Mouse (Mus musculus) WW6 (cell line): ENCODE measurements around the gene Scn7a.

Experiments
- DNase-seq: peaks from one replicate; pipeline ENCODE4 v3.0.0-alpha.2; 2013; ENCODE audit warnings: low read depth, low spot score

The Scn7a gene

DNA sequence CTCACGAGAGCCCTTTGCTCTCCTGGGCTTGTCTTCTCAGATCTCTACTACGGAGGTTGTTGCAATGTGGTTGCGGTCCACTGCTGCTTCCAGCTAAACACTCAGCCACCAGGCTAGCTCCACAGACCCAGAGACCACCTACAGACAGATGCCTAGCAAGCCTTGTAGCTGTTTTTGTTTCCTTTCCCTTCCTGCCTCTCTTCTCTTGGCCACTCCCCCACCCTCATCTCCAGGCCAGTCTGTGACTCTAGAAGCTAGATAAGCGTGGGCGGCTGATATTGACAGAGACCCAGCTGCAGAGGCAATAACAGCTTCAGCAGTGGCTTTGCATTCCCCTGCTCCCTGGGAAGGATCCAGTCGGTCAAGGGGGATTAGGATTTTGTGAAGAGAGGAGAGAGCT, at the start of gene Scn7a:
Gene Scn7a (minus strand): TSS at position 150 of the 400 bp plus-strand sequence.
- no peak for DNase-seq

DNA sequence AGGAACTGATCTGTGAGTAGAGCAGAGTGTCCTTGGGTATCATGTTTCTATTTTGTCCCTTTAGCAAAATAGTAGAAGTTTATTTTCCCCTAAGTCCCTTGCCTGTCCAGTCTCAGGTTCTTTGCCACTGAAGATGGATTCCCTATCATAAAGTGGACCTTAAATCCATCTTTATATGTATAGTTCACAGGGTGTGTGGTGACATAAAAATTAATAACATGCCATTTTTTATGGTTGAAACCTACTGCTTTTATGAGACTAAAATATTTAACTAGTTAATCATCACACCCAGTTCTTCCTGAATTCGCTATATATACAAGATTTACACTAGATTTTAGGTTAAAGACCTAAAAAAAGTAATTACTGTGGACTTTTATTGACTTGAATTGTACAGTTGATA, 43.0 kb upstream of the Scn7a start:
- DNase-seq = no peak

DNA sequence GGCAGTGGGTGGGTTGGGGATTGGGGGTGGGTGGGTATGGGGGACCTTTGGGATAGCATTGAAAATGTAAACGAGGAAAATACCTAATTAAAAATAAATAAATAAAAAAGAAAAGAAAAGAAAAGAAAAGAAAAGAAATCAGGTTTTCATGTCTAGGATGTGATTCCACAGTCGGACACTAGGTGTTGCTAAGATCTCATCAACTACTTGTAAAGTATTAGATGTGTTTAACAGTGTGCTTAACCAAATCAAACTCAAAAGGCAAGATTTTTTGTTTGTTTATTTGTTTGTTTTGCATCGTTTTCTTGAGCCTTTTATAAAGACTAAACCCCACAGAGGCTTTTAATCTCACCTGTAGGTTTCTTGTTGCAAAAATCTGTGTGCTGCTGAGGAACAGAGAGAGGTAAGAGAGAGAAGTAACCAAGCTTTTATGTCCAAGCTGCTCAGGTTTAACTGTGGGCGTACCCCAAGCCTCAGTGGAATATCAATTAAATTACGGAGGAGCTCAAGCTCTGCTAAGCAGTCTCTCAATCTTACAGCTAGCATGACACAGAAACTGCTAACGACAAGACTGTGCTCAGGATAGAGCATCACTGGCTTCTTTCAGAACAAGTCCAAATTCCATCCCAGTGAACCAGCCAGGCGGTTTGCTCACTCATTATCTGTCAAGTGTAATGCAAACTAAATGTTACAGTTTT, 35.3 kb upstream of the Scn7a start:
- DNase-seq = no peak

DNA sequence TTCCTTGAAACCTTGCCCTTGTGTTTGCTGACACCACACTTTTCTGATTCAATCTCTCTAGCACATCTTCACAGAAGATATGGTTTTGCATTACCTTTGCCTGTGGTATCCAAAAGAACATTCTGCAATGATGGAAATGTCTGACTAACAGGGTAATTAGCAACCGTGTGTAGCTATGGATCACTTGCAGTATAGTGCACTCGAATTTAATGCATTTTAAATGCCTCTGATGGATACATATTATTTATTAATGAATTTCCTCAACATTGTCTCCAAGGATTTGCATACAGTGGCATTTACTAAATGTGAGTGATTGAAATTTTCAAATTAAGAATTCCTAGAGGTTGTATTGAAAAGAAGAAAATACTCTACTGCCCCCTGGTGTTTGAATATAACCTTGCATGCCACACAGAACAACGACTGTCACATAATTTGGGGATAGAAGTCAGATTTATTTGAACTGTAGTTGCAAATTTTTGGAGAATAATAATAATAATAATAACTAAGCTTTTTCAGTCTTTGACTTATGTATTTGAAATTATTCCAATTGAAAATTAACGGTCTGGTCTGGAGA, 15.0 kb upstream of the Scn7a start:
- DNase-seq = no peak

DNA sequence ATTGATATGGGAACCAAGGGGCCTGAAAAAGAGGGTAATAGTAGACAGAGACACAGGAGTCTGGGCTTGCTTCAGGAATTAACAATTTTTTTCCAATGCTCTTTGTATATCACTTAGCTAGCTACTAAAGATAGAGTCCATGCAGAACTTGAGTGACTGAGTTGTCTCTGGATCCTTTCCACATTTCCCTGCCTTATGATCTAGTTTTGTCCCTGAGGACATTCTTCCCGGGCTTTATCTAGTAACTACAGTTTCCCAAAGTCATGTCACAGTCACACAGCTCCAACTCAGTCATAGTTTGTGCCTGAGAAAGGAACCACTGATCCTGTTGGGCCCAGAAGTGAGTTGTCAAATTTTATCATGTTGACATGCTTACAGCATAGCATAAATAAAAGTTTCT, 12.8 kb upstream of the Scn7a start:
- DNase-seq = no peak

DNA sequence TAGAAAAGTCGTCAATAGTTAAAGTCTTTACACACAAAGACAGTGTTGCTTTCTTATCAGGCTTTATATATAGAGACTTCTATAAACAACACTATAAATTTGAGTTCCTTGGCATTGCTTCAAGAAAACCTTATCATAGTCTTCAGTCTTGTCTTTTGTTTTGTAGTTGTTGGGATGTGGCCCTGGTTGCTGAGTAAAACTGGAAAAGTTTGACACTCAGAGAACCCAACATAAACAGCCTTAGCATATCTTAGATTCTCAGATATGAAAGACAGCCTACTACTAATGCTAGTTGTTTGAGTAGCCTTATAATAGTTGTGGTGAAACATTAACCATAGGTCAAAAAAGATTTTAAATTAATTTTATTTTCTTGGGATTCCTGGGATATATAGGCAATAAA, 6.9 kb upstream of the Scn7a start:
- no peak for DNase-seq

DNA sequence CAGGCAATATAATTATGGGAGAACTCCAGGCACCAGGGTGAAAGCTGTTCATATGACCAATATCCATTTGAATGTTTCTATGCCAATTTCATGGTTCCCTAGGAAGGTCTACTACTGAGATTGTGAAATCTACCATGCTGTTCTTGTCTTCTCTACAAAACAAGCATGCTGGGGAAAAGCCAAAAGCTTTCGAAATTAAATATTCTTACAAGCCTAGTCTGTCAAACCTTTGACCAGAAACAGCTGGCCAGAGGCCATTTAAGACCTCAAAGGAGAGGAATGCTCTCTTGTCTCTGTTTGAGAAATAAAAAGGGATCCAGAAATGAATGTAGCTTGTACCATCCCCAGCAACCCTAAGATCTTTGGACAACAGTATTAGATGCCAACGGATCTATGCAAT, 3.8 kb downstream of the Scn7a start:
- DNase-seq = no peak

DNA sequence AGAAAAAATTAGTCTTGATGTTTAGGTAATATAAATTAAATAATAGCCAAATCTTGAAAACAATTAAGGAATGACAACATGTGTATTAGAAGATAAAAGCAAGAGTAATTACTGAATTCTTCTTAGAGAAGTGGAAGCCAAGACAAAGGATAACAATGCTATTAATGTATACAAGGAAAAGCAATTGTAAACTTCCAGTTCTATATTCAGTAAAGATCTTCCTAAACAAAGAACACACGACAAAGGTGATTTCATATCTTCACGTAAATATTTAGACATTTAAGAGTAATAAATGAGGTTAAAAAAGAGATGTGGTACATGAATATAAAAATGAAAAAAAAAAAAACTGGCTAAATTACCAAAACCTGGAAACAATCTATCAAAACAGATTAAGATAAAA, 16.7 kb downstream of the Scn7a start:
- no peak for DNase-seq

DNA sequence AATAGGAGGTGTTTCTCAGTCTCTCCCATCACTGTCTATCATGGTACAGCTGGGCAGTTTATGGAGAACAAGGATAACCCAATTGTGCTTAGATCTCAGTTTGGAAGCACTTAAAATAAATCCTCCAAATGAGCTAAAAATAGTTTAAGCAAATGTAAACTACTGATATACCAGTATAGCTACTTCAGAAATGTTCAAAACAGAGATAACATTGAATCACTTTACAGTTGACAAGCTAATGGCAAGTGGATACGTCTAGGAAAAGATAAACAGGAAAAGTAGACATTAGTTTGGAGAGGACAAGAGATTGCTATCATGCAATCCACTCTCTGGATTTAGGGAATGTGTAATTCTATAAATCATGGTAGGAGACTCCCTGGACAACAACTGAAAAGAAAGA, 19.5 kb downstream of the Scn7a start:
- no peak for DNase-seq

DNA sequence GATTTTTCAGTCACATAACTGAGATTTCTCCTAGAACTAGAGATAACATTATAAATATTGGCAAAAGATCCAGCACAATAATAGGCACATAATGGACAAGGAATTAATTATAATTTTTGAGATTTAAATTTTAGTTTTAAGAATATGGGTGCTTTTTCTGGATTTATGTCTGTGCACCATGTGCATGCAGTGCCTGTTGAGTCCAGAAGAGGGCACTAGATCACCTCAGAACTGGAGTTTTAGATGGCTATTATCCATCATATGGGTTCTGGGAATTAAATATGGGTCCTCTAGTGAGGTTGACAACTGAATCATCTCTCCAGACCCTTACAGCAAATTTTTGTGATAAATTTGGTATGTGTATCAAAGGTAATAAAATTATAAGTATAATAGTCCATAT, 21.8 kb downstream of the Scn7a start:
- no peak for DNase-seq

DNA sequence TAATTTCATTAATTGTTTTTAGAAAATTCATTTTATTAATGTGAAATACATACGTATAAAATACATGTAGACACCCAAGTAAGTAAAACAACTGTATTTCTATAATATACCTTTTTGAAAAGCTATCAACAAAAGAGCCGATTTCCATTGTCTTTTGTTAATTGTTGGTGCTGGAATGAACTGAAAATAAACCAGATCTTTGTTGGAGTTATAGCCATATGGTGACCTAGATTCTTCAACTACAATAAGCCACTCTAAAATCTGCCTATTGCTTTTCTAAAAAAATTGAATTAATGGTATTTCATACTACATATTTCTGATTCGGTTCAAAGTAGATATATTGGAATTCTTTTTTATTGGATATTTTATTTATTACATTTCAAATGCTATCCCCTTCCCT, 56.7 kb downstream of the Scn7a start:
- DNase-seq = no peak

DNA sequence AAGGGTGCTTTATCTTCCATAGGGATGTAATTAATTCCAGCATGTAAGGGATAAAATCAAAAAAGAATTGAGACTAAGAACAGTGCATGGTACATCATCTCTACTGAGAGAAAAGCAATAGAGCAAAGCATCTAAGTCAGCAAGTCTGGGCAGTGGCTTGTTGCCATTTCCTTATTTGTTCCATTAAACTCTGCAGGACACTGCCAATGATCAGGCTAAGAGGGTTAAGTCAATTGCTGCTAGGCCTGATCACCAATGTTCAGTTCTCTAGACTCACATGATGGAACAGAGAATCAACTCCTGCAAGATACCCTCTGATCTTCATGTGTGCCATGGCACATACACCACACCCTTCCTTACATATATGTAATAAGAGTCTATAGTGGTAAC, 57.1 kb downstream of the Scn7a start:
- no peak for DNase-seq

DNA sequence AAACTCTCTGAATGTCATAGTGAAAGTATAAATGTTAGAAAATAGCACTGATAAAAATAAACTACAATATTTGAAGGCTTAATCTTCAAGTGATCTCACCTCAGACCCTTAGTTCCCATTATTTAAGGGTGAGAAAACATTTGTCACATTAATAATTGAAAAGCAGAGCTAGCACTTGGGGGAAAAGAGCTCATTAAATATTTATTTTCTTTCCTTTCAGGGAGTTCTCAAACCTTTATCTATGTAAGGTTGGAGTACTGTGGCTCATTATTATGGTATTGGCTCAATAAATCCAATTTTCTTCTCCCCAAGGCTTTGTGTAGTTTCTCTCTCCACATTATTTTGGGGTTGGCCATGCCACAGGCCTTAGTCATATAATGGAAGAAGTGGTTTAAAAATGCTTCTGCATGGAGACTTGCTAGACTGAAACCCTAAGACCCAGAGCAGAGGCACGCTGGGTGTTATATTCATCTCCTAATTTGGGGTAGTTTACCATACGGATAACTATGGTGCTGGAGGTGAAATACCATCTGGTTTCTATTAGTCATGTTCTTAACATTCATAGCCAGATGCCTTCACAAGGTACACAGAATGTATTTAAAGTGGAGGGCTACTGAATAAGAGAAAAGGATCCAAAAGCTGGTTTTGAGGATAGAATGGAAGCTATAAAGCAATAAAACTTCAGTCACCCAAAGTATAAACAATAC, 57.7 kb downstream of the Scn7a start:
- DNase-seq = no peak

DNA sequence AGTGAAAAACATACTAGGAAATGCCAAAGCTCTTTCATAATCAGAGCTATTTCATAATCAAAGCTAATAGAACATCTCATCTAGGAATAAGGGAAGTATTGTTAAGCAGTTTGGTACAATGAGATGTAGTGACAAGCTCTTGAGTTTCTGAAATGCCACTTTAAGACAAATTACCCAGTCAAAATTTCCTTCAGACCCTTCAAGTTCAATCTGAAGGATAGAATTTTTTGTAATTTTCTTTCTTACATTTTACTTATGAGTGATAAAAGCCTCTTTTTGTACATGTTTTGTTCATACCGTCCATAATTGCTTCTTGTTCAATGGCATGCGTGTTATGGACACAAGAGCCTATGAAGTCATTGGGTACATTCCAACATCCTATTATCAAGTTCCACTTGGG, 72.6 kb downstream of the Scn7a start:
- no peak for DNase-seq

DNA sequence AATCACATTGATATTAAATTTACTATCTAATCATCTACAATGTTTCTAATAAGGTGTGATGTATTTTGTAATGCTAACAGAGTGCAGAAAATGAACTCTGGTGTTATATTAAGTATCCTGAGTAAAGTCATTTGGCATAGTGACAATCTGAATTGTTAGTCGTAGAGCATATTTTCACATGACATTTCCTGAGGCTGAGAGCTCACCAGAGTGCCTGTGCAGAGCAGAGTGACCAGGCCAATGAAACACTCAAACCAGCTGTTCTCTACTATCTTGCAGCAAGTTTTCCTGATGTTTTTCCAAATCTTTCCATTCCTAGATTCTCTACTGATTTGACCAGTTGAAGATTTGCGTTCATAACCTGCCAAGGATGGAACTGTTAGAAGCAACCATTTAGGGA, 92.4 kb downstream of the Scn7a start:
- DNase-seq = no peak

DNA sequence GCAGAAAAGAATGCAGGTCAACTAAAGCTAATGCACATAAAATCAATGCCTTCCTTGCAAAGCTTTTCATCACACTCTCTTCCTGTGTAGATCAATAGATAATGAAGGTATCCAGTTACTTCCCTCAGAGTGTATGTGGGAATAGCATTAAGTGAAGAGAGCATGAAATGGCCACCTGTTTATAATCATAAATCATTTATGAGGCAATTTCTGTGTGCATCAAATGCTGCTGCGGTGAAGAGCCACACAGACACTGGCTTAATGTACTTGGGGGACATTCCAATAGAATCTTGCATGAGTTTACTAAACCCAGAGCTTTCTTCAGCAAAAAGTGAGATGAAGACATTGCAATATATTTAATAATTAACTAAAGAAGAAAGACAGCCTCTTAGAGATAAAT, 122.7 kb downstream of the Scn7a start:
- no peak for DNase-seq

DNA sequence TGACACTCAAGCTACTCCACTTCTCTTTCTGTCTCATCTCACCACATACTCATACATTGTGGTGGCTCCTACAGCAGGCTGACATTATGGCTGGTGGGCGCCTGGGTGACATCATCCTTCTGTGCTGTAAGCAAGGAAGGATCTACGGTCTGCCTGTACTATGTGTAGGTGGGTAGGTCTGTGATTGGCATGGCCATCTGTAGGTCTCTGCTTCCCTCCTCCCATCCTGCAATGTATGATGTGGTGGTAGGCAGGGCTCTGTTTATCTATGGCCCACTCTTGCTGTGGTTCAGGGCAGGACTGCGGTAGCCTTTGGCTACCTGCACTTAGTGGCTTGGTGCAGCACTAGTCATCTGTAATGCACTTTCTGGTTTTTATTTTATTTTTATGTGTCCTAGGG, 128.3 kb downstream of the Scn7a start:
- DNase-seq = no peak

DNA sequence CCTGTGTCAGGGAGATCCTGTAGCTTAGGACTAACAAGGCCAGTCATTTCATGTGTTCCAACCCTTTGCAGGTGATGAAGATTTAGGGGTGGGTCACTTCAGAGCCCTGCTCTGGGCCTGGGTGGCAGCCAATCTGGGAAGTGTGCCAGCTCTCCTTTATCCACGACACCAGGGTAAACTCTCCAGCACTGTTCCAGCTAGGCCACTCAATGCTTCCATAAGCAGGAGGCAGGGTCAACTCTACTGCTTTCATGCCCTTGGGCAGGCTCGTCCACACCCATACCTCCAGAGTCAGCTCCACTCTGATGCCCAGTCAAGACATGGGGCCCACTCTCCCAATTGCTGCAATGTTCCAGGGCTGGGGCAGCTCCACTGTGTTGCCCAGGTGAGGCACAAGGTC, 129.3 kb downstream of the Scn7a start:
- no peak for DNase-seq

DNA sequence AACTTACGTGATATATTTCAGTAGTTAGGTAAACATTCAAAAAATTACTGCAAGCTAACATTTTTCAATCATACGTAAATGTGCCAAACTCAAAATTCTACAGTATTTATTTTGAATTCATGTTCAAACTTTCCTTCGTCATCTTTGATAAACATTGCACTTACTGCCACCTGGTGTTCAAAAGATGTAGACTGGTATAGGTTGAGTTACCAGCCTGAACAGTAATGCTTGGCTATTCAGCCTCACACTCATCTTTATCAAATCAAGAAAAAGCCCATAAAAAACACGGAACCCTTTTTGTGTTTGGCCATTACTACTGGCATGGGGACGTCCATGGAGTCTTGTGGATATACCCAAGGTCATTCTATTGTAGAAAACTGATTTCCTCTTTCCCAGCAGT, 140.3 kb downstream of the Scn7a start:
- DNase-seq = no peak

DNA sequence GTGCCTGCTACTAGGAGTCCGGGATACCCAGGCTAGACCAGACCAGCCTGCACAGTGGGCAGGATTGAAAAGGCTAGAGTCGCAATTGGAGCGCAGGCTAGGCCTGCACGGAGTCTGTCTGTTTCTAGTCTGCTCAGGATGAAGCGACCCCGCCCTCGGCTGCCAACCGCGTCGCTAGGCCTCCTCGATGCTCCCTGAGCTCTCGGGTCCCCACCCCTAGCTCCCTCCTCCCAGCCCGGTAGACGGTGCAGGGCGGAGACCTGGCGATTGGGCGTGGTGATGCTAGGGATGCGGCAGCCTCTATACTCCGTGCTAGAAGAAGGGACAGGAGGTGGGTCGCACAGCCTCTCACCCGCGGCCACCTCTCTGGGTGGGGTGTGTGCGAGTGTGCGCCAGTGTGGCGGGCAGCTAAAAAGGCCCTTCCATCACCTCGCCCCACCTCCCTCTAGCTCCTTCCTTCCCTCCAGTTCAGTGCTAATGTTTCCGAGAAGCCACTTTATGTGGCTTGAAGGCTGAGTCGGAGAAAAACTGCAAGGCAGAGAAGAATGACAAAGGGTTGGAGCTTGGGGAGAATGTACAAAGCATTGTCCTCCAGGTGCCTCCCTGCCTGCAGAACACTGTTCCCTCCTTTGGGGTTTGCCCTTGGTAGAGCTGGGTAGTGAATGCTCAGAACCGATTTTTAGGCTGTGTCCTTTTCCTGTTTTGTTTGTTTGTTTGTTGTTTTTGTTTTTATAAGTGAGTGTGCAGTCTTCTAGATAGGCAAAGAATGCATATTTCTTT, 149.9 kb downstream of the Scn7a start, which contains the start of gene Scn9a:
Gene Scn9a (minus strand): TSS at position 383 of the 780 bp plus-strand sequence.
- DNase-seq = peak; percentile 52

DNA sequence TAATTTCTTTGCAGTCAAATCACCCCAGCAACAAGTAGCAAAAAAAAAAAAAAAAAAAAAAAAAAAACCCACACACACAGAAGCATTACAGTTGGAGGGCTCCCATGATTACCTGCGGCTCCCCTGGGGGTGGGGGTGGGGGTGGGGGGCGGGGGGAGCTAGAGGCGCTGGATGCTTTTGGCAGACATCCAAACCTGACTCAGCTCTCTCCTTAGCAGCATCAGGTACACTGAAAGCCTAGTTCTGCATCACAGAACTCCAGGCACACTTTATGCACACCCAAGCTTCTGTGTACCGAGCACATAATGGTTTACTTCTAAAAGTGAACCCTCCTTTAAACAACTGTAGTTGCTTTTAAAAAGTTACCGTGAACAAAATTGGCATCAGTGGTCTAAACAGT, 152.0 kb downstream of the Scn7a start:
- DNase-seq = no peak
